8 mouse cellular contexts compared by ENCODE assay signal in genomic region chr2:142554851-142555250, GRCm38 (mm10).
A peak's percentile ranks its signal among the peaks of the same experiment; 100 is the strongest.
DNase-seq lines count a peak whose midpoint lies in the region; ATAC-seq and TF ChIP-seq lines count a peak whose summit lies in the region.

No protein-coding gene starts in this region.

- H3K9me3 ChIP-seq in kidney, embryonic 14.5 days (ENCODE audit: control insufficient read depth, low read length), result no peaks in the 10 kb centered on the region
- H3K9me3 ChIP-seq in embryonic facial prominence, embryonic 10.5 days, result no peaks in the 10 kb centered on the region

- 79% methylated on average over 2 of the region's 2 CpGs for WGBS in kidney, adult 2 months
- 88% methylated on average over 2 of the region's 2 CpGs for WGBS in kidney, embryonic 14.5 days
- WGBS in embryonic facial prominence, embryonic 10.5 days, result 85% methylated on average over 2 of the region's 2 CpGs

- H3K4me1 ChIP-seq in kidney, adult 2 months (ENCODE audit: control insufficient read depth, insufficient read depth, low read length), result no peaks in the 10 kb centered on the region
- no peaks in the 10 kb centered on the region for H3K4me1 ChIP-seq in kidney, embryonic 14.5 days (ENCODE audit: control insufficient read depth, insufficient read depth, low read length)
- no peaks in the 10 kb centered on the region for H3K4me1 ChIP-seq in embryonic facial prominence, embryonic 10.5 days

- H3K36me3 ChIP-seq in kidney, adult 2 months (ENCODE audit: control insufficient read depth, insufficient read depth, low read length), result no peaks in the 10 kb centered on the region
- no peaks in the 10 kb centered on the region for H3K36me3 ChIP-seq in kidney, embryonic 14.5 days (ENCODE audit: control insufficient read depth, insufficient read depth, low read length)
- no peaks in the 10 kb centered on the region for H3K36me3 ChIP-seq in embryonic facial prominence, embryonic 10.5 days (replicated peaks)

- H3K4me3 ChIP-seq in kidney, adult 2 months (ENCODE audit: insufficient read depth, low read depth, low read length), result no peak overlapping the region
- H3K4me3 ChIP-seq in kidney, embryonic 14.5 days (ENCODE audit: low read length), result no peak overlapping the region
- no peak overlapping the region for H3K4me3 ChIP-seq in embryonic facial prominence, embryonic 10.5 days

- H3K27me3 ChIP-seq in kidney, adult 2 months (replicated peaks; ENCODE audit: control insufficient read depth, insufficient read depth, low read length), result no peaks in the 10 kb centered on the region
- no peaks in the 10 kb centered on the region for H3K27me3 ChIP-seq in kidney, embryonic 14.5 days (ENCODE audit: control insufficient read depth, insufficient read depth, low read length)
- H3K27me3 ChIP-seq in embryonic facial prominence, embryonic 10.5 days (replicated peaks; ENCODE audit: low read depth, poor library complexity, severe bottlenecking), result no peaks in the 10 kb centered on the region

- no peak for TF ChIP-seq CTCF in kidney, adult 2 months (conservative IDR thresholded peaks at IDR 0.05; ENCODE audit: insufficient read depth, insufficient read length, low read depth, low read length)

- H3K4me2 ChIP-seq in kidney, embryonic 14.5 days (replicated peaks; ENCODE audit: low read depth, low read length), result no peak overlapping the region

- peak; percentile 14 for DNase-seq in adrenal gland, postnatal 25 days
- DNase-seq in adrenal gland, adult 8-10 months, result no peak
- DNase-seq in kidney, adult 2 months, result peak; percentile 4
- DNase-seq in cerebellum, adult 8-10 months, result peak; percentile 39
- peak; percentile 31 to 44 for DNase-seq in layer of hippocampus, postnatal 36 days
- DNase-seq in embryonic facial prominence, embryonic 10.5 days (ENCODE audit: low spot score), result no peak
- DNase-seq in spleen, postnatal 14 days (ENCODE audit: low spot score in 2 of 2), result no peak

- TF ChIP-seq POLR2A in kidney, adult 2 months (IDR thresholded peaks at IDR 0.05; ENCODE audit: low read depth, low read length), result no peak

- no peak overlapping the region for H3K27ac ChIP-seq in kidney, adult 2 months (ENCODE audit: insufficient read depth, low read depth, low read length)
- H3K27ac ChIP-seq in kidney, embryonic 14.5 days (ENCODE audit: low read depth, low read length), result no peak overlapping the region
- no peak overlapping the region for H3K27ac ChIP-seq in embryonic facial prominence, embryonic 10.5 days (replicated peaks)

- no peak for ATAC-seq in kidney, embryonic 14.5 days (ENCODE audit: low FRiP score, low TSS enrichment)

- H3K9ac ChIP-seq in kidney, embryonic 14.5 days (ENCODE audit: low read depth, low read length), result no peak overlapping the region

Comparison
In these comparisons a context has a peak if more than half of its experiments do, and no peak if none do; other contexts are left out.
1. DNase-seq: peak in adrenal gland, postnatal 25 days (single experiment), kidney, adult 2 months (single experiment), cerebellum, adult 8-10 months (single experiment) and layer of hippocampus, postnatal 36 days (2 of 2); none in adrenal gland, adult 8-10 months (single experiment), embryonic facial prominence, embryonic 10.5 days (single experiment) and spleen, postnatal 14 days (0 of 2).